Mouse (Mus musculus): ENCODE measurements at regions not wholly inside any gene's neighbourhood (a gene's known extent, or its start where the extent isn't known, plus 50 kb on each side); places are given as distances from the start of the nearest gene placed in this dataset.

DNA sequence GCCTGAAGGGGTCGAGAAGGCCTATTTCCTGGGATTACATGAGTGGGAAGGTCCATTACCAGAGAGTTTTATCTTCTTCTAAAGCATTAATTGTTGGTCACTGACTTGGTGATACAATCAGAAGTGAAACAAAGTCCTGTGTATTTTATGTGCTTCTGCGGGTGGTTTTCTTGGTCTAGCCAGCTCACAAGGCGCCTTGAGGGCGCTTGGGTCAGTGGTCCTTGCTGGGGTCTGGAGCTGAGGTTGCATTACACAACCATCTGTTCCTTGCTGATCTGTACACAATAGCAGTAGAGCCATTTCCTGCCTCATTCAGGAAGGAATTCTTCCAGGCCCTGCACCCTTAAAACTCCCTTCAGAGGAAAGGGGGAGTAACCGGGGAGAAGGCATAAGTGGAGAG, 116.9 kb upstream of the Neo1 start:
- TF ChIP-seq ZNF384 (IDR thresholded peaks at IDR 0.05; ENCODE audit: low read depth, low read length) (no peak), HCFC1 (IDR thresholded peaks at IDR 0.05; ENCODE audit: borderline replicate concordance, insufficient read depth, low read length) (no peak), CHD2 (IDR thresholded peaks at IDR 0.05; ENCODE audit: low read depth, low read length) (no peak), MAFK (IDR thresholded peaks at IDR 0.05; ENCODE audit: insufficient read depth, low read depth, low read length) (no peak), ZC3H11A (IDR thresholded peaks at IDR 0.05; ENCODE audit: borderline replicate concordance, low read depth, low read length) (no peak)
- H3K9me3 ChIP-seq (ENCODE audit: control insufficient read depth, insufficient read depth, low read depth, low read length) = no peaks in the 10 kb centered on the region
- no peak overlapping the region for H3K27ac ChIP-seq (ENCODE audit: insufficient read depth, low read depth, low read length, poor library complexity, severe bottlenecking)
- in situ Hi-C loops (cut with MboI; ENCODE audit: low sequenced_read_pairs in 2 of 2, unreplicated experiment in 2 of 2) = no loop called here
- no peak overlapping the region for H3K4me3 ChIP-seq (ENCODE audit: insufficient read depth in 1 of 2, low read depth in 1 of 2, low read length in 2 of 2, poor library complexity in 1 of 2, severe bottlenecking in 1 of 2)
- no peaks in the 10 kb centered on the region for H3K4me1 ChIP-seq (ENCODE audit: control insufficient read depth in 2 of 2, insufficient read depth in 2 of 2, low read length in 2 of 2, poor library complexity in 1 of 2)
- no peaks in the 10 kb centered on the region for H3K36me3 ChIP-seq (ENCODE audit: control insufficient read depth, insufficient read depth, low read length, poor library complexity, severe bottlenecking)
- H3K9ac ChIP-seq (ENCODE audit: insufficient read depth, low read depth, low read length, poor library complexity, severe bottlenecking) = no peak overlapping the region
- no peak for DNase-seq (ENCODE audit: low read depth, low spot score)

DNA sequence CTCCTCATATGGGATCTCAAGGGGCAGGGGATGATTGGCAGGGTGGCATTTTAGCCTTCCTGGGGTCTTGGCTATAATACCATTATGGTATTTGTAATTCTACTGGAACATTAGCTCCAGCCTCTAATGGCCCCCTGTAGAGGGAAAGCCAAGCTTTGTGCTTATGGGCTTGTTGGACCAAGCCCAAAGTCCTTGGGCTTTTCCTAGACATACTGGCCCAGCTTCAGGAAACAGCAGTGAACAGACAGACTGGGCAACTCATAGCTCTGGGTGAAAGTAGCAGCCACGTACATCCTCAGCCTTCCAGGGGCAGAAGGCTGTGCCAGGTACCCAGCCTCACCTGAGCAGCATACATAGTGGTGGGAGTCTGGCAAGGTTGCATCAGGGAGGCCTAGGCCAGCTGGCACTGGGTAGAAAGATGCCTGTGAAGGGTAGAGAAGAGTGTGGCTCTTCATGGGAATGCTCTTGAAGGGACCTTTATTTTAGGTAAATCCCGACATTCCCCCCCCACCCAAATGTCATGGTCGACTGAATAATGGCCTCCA, 108.1 kb upstream of the Neo1 start:
- in situ Hi-C loops (cut with MboI; ENCODE audit: low sequenced_read_pairs in 2 of 2, unreplicated experiment in 2 of 2) = no loop called here
- DNase-seq (ENCODE audit: low read depth, low spot score) = no peak

DNA sequence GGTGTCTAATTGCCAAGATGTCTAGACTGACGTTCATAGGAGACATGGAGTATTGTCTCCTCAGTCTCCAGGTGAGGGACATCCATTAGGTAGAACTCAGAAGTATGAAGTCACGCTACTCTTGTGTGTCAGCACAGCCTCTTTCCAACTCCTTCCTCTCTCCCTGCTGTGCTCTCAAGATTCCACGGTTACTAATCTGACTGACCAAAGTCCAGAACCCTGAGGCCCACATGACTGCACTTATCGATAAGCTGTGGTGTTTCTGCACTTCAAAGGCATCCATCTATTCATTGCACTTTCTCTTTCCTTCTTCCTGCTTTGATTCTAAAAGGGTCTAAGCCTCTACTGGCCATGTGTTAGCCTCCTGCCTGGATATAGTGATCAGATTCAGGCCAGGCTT, 107.4 kb upstream of the Neo1 start:
- H3K27ac ChIP-seq (ENCODE audit: insufficient read depth, low read depth, low read length, poor library complexity, severe bottlenecking) = no peak overlapping the region
- H3K9ac ChIP-seq (ENCODE audit: insufficient read depth, low read depth, low read length, poor library complexity, severe bottlenecking) = no peak overlapping the region
- no peak overlapping the region for H3K4me3 ChIP-seq (ENCODE audit: insufficient read depth in 1 of 2, low read depth in 1 of 2, low read length in 2 of 2, poor library complexity in 1 of 2, severe bottlenecking in 1 of 2)
- TF ChIP-seq MAFK (IDR thresholded peaks at IDR 0.05; ENCODE audit: insufficient read depth, low read depth, low read length) (no peak), ZNF384 (IDR thresholded peaks at IDR 0.05; ENCODE audit: low read depth, low read length) (no peak), ZC3H11A (IDR thresholded peaks at IDR 0.05; ENCODE audit: borderline replicate concordance, low read depth, low read length) (no peak), HCFC1 (IDR thresholded peaks at IDR 0.05; ENCODE audit: borderline replicate concordance, insufficient read depth, low read length) (no peak), CHD2 (IDR thresholded peaks at IDR 0.05; ENCODE audit: low read depth, low read length) (no peak)
- no peaks in the 10 kb centered on the region for H3K9me3 ChIP-seq (ENCODE audit: control insufficient read depth, insufficient read depth, low read depth, low read length)
- H3K36me3 ChIP-seq (ENCODE audit: control insufficient read depth, insufficient read depth, low read length, poor library complexity, severe bottlenecking) = no peaks in the 10 kb centered on the region
- no peak for DNase-seq (ENCODE audit: low read depth, low spot score)
- in situ Hi-C loops (cut with MboI; ENCODE audit: low sequenced_read_pairs in 2 of 2, unreplicated experiment in 2 of 2) = no loop called here
- no peaks in the 10 kb centered on the region for H3K4me1 ChIP-seq (ENCODE audit: control insufficient read depth in 2 of 2, insufficient read depth in 2 of 2, low read length in 2 of 2, poor library complexity in 1 of 2)

More for the DNA sequence above, 108.1 kb upstream of the Neo1 start:
- Histone ChIP-seq H3K9me3 (ENCODE audit: control insufficient read depth, insufficient read depth, low read depth, low read length) (no peaks in the 10 kb centered on the region), H3K4me3 (ENCODE audit: insufficient read depth in 1 of 2, low read depth in 1 of 2, low read length in 2 of 2, poor library complexity in 1 of 2, severe bottlenecking in 1 of 2) (no peak overlapping the region), H3K27ac (ENCODE audit: insufficient read depth, low read depth, low read length, poor library complexity, severe bottlenecking) (no peak overlapping the region), H3K9ac (ENCODE audit: insufficient read depth, low read depth, low read length, poor library complexity, severe bottlenecking) (no peak overlapping the region), H3K4me1 (ENCODE audit: control insufficient read depth in 2 of 2, insufficient read depth in 2 of 2, low read length in 2 of 2, poor library complexity in 1 of 2) (no peaks in the 10 kb centered on the region), H3K36me3 (ENCODE audit: control insufficient read depth, insufficient read depth, low read length, poor library complexity, severe bottlenecking) (no peaks in the 10 kb centered on the region)
- TF ChIP-seq MAFK (IDR thresholded peaks at IDR 0.05; ENCODE audit: insufficient read depth, low read depth, low read length) (no peak), CHD2 (IDR thresholded peaks at IDR 0.05; ENCODE audit: low read depth, low read length) (no peak), HCFC1 (IDR thresholded peaks at IDR 0.05; ENCODE audit: borderline replicate concordance, insufficient read depth, low read length) (no peak), ZC3H11A (IDR thresholded peaks at IDR 0.05; ENCODE audit: borderline replicate concordance, low read depth, low read length) (no peak), ZNF384 (IDR thresholded peaks at IDR 0.05; ENCODE audit: low read depth, low read length) (no peak)

DNA sequence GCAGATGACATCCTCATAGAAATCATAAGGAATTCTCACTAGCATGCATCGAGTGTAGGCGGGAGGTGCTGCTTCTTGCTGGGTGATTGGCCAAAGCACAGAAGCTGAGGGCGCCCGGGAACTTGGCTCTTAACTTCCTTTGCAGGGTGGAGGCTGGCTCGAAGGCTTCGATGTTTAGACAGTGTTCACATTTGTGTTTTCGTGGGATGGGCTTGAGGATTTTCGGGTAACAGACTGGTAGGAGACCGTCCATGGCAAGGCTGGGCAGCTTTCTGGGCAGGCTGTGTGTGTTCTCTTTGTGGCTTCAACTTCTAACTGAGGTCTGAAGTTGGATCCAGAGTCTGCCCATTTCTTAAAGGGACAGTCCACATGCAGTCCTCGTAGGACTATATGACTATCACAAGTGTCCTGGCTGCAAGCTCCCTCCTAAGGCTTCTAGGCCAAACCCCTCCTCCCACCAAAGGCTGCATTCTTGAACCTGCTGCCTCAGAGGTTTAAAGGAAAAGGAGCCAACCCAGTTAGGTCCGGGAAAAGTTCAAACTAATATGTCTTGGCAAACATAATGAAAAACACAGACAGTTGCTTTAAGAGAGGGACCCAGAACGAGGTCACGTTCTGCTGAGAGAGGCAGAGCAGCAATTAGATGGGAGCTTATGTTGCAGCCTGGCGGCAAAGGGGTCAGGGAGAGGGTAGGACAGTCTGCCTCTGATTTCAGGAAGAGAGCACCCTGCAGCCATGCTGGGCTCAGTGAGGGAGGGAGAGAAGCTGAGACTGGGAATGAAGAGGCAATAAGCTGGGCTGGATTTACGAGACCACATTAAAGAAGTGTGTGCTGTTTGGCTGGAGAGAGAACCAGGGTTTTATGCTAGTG, 98.2 kb upstream of the Neo1 start:
- TF ChIP-seq HCFC1 (IDR thresholded peaks at IDR 0.05; ENCODE audit: borderline replicate concordance, insufficient read depth, low read length) (no peak), ZC3H11A (IDR thresholded peaks at IDR 0.05; ENCODE audit: borderline replicate concordance, low read depth, low read length) (no peak), CHD2 (IDR thresholded peaks at IDR 0.05; ENCODE audit: low read depth, low read length) (no peak), ZNF384 (IDR thresholded peaks at IDR 0.05; ENCODE audit: low read depth, low read length) (no peak), MAFK (IDR thresholded peaks at IDR 0.05; ENCODE audit: insufficient read depth, low read depth, low read length) (no peak)
- H3K36me3 ChIP-seq (ENCODE audit: control insufficient read depth, insufficient read depth, low read length, poor library complexity, severe bottlenecking) = no peaks in the 10 kb centered on the region
- in situ Hi-C loops (cut with MboI; ENCODE audit: low sequenced_read_pairs in 2 of 2, unreplicated experiment in 2 of 2) = no loop called here
- no peak overlapping the region for H3K9ac ChIP-seq (ENCODE audit: insufficient read depth, low read depth, low read length, poor library complexity, severe bottlenecking)
- no peak overlapping the region for H3K4me3 ChIP-seq (ENCODE audit: insufficient read depth in 1 of 2, low read depth in 1 of 2, low read length in 2 of 2, poor library complexity in 1 of 2, severe bottlenecking in 1 of 2)
- no peaks in the 10 kb centered on the region for H3K9me3 ChIP-seq (ENCODE audit: control insufficient read depth, insufficient read depth, low read depth, low read length)
- no peak overlapping the region for H3K27ac ChIP-seq (ENCODE audit: insufficient read depth, low read depth, low read length, poor library complexity, severe bottlenecking)
- H3K4me1 ChIP-seq (ENCODE audit: control insufficient read depth in 2 of 2, insufficient read depth in 2 of 2, low read length in 2 of 2, poor library complexity in 1 of 2) = no peaks in the 10 kb centered on the region
- DNase-seq (ENCODE audit: low read depth, low spot score) = no peak

All from ES-E14 (cell line).